Mouse (Mus musculus) stomach, postnatal 0 days (tissue): ENCODE measurements around the gene Edn1. TPM values are rescaled to one million over a fixed set of nuclear protein-coding genes. Genes with fewer than 3 reads are reported as not detected.

Experiments used
- ATAC-seq: fragments of 200-750 bp; cut with Nextera tagmentation; 2 replicates; pipeline ENCODE4 v1.8.0; 2017; ENCODE audit not compliant: low FRiP score, low TSS enrichment
- DNase-seq: peaks from one replicate; pipeline ENCODE4 v3.0.0-alpha.2; 2016; ENCODE audit warnings: low spot score
- H3K27ac ChIP-seq: fragments of 300-500 bp; sonication (generic); replicated peaks from 2 replicates; pipeline ENCODE4 v1.5.1; 2014; ENCODE audit warnings: mild to moderate bottlenecking, control low read depth
- H3K27me3 ChIP-seq: fragments of 300-500 bp; sonication (generic); 2 replicates; pipeline ENCODE4 v1.6.1; 2014; ENCODE audit warnings: low read length; ENCODE audit not compliant: control insufficient read depth, insufficient read depth
- H3K36me3 ChIP-seq: fragments of 300-500 bp; sonication (generic); 2 replicates; pipeline ENCODE4 v1.6.1; 2014; ENCODE audit warnings: low read length, mixed read lengths; ENCODE audit not compliant: control insufficient read depth, insufficient read depth
- H3K4me1 ChIP-seq: fragments of 300-500 bp; sonication (generic); replicated peaks from 2 replicates; pipeline ENCODE4 v1.6.1; 2014; ENCODE audit warnings: antibody characterized with exemption; ENCODE audit not compliant: control insufficient read depth, insufficient read depth
- H3K4me2 ChIP-seq: fragments of 300-500 bp; sonication (generic); replicated peaks from 2 replicates; pipeline ENCODE4 v1.6.1; 2014; ENCODE audit warnings: low read depth, mild to moderate bottlenecking, control low read depth, moderate library complexity
- H3K4me3 ChIP-seq: fragments of 300-500 bp; sonication (generic); 2 replicates; pipeline ENCODE4 v1.5.1; 2014; ENCODE audit warnings: low read depth, low read length, control low read depth
- H3K9ac ChIP-seq: fragments of 300-500 bp; sonication (generic); 2 replicates; pipeline ENCODE4 v1.6.1; 2014; ENCODE audit warnings: mild to moderate bottlenecking, low read length, control low read depth, mixed read lengths
- H3K9me3 ChIP-seq: fragments of 300-500 bp; sonication (generic); 2 replicates; pipeline ENCODE4 v1.6.1; 2016; ENCODE audit warnings: low read length; ENCODE audit not compliant: control insufficient read depth
- CTCF ChIP-seq: IDR thresholded peaks from 2 replicates; pipeline ENCODE4 v1.5.1; 2016; ENCODE audit warnings: antibody characterized with exemption, low read depth, mild to moderate bottlenecking, moderate library complexity
- EP300 ChIP-seq: optimal IDR thresholded peaks from 2 replicates; pipeline ENCODE3; 2016; ENCODE audit warnings: antibody characterized with exemption
- WGBS: fragments of 180-500 bp; shearing (Covaris S2); extraction: QIAGEN DNeasy Blood & Tissue Kit; methylation state at CpG from one replicate; pipeline ENCODE4 v1.1.7; 2014; 5-methylcytosine and 5-hydroxymethylcytosine counted together
- polyA plus RNA-seq: library from polyadenylated mRNA; unstranded; fragments of >200 nt; fragmentation: Nextera tagmentation; extraction: Ambion mirVana; gene quantifications from 2 replicates; pipeline ENCODE4 v1.2.1, GENCODE M21; 2015

The Edn1 gene
- polyA plus RNA-seq, 1 experiment from 2014 or later, result 14.3 TPM

DNA sequence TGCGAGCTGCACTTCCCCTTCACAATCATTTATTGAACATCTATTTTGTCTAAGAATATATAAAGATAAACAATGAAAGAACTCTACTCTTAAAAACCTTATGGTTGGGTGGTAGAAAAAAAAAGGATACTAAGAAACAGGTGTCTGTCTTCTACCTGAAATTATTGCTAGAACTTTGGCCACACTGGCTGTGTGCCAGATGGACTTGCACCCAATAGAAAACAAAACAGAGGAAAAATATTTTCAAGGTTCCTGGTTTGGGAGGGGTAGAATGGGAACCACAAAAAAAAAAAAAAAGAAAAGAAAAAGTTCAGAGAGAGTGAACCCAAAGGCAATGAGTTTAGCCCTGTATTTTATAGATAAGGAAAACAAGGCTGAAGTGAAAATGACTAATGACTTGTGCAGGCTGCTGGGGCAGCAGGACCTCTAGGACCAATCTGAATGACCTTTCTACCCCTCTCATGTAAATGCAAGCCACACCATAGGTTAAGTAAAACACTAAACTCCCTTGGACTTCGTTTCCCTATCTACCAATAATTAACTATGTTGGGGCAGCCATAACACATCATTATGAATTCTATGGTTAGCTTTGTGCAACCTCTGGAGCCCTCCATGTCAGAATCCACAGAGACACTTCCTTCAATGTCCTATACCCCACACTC, 40.7 kb downstream of the Edn1 start:
- ATAC-seq (peak; percentile 68), DNase-seq (peak; percentile 57)
- no peaks in the 10 kb centered on the region for H3K9me3 ChIP-seq

DNA sequence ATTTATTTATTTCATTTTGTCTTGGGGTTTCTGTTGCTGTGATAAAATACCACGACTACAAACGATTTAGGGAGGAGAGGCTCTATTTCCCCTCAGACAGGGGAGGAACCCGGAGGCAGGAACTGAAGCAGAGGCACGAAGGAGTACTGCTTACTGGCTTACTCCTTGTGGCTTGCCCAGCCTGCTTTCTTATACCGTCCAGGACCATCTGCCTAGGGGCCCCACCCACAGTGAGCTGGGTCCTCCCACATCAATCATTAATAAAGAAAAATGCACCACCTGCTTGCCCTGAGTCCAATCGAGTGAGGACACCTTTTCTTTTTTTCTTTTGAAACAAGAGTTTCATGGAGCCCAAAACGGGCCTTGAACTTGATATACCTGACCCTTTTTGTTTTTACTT, 44.2 kb downstream of the Edn1 start:
- no peak overlapping the region for H3K9ac ChIP-seq
- no peak overlapping the region for H3K4me3 ChIP-seq
- TF ChIP-seq CTCF (no peak), EP300 (no peak)
- no peaks in the 10 kb centered on the region for H3K4me1 ChIP-seq
- H3K27me3 ChIP-seq, result no peaks in the 10 kb centered on the region
- ATAC-seq (no peak), DNase-seq (no peak)
- WGBS, result 73% methylated on average over 7 of the region's 7 CpGs
- no peaks in the 10 kb centered on the region for H3K36me3 ChIP-seq
- H3K4me2 ChIP-seq, result no peak overlapping the region
- no peaks in the 10 kb centered on the region for H3K9me3 ChIP-seq
- no peak overlapping the region for H3K27ac ChIP-seq

More for the DNA sequence above, 40.7 kb downstream of the Edn1 start:
- Histone ChIP-seq H3K4me2 (no peak overlapping the region), H3K4me3 (no peak overlapping the region), H3K27me3 (no peaks in the 10 kb centered on the region), H3K27ac (no peak overlapping the region), H3K9ac (no peak overlapping the region), H3K36me3 (no peaks in the 10 kb centered on the region), H3K4me1 (no peaks in the 10 kb centered on the region)
- WGBS, result 38% methylated on average over 2 of the region's 2 CpGs
- TF ChIP-seq EP300, result no peak
- TF ChIP-seq CTCF, result no peak

DNA sequence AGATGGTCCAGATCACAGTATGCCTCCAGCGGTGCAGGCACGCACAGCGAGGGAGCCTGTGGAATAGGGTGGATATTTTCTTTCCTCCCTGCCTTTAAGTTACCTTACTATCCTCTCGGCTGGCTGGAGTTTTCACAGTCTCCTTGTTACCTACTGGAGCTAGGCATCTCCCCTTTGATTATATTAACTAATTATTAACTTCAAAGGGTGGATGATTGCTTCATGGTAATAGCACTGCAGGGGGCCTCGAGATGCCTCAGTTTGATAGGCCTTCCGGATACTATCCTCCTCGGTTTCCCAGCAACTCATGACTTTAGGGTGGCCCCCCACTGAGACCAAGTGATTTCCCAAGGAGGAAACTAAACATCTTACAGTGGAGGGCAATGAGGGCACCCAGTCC, 45.1 kb downstream of the Edn1 start:
- H3K9me3 ChIP-seq, result no peaks in the 10 kb centered on the region
- TF ChIP-seq CTCF (no peak), EP300 (no peak)
- H3K4me1 ChIP-seq, result no peaks in the 10 kb centered on the region
- H3K36me3 ChIP-seq, result no peaks in the 10 kb centered on the region
- DNase-seq, result no peak
- H3K9ac ChIP-seq, result no peak overlapping the region
- H3K4me3 ChIP-seq, result no peak overlapping the region
- H3K27me3 ChIP-seq, result no peaks in the 10 kb centered on the region
- H3K4me2 ChIP-seq, result no peak overlapping the region
- ATAC-seq, result no peak
- WGBS, result 59% methylated on average over 7 of the region's 7 CpGs
- H3K27ac ChIP-seq, result no peak overlapping the region

DNA sequence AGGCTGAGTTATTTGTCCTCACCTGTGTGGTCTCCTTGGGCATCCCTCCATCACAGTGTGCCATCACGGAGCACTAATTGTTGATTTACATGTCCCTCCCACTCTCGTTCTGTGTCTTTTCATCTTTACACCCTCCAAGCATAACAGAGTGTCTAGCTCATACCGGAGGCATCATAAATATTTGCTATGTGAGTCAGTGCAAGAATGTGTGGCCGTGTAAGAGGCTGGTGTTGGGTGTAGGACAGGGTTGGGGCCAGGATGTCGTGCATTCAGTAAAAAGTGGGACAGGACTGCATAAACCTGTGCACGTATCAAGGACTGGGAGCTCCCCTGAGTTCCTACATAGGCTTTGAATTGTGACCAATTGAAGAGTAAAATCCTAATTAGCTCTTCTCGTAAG, 50.4 kb downstream of the Edn1 start:
- peak overlapping the region; percentile 18; the same call in 1 of the 2 replicates for H3K27ac ChIP-seq
- no peaks in the 10 kb centered on the region for H3K9me3 ChIP-seq
- H3K4me1 ChIP-seq, result no peaks in the 10 kb centered on the region
- no peak overlapping the region for H3K4me2 ChIP-seq
- H3K4me3 ChIP-seq, result no peak overlapping the region
- TF ChIP-seq CTCF (no peak), EP300 (no peak)
- H3K27me3 ChIP-seq, result no peaks in the 10 kb centered on the region
- no peak overlapping the region for H3K9ac ChIP-seq
- no peaks in the 10 kb centered on the region for H3K36me3 ChIP-seq
- 48% methylated on average over 7 of the region's 7 CpGs for WGBS
- ATAC-seq (peak; percentile 86), DNase-seq (no peak)

Other genes starting within 250 kb of the Edn1 start
- gene Hivep1, start 249.5 kb upstream of the Edn1 start, polyA plus RNA-seq, result 4.2 and 4.6 TPM in 2 replicates